Mouse (Mus musculus) ES-Bruce4 (cell line): ENCODE measurements at regions not wholly inside any gene's neighbourhood (a gene's known extent, or its start where the extent isn't known, plus 50 kb on each side); places are given as distances from the start of the nearest gene placed in this dataset.

Source experiments
- CTCF ChIP-seq: IDR thresholded peaks from one replicate; pipeline ENCODE4 v1.8.1; 2011; ENCODE audit warnings: low read depth, low read length
- EP300 ChIP-seq: IDR thresholded peaks from 2 replicates; pipeline ENCODE4 v1.6.1; 2011; ENCODE audit warnings: low read depth, low read length; ENCODE audit not compliant: insufficient read depth
- POLR2A ChIP-seq: IDR thresholded peaks from one replicate; pipeline ENCODE4 v1.8.1; 2011; ENCODE audit warnings: low read length; ENCODE audit not compliant: insufficient read depth

DNA sequence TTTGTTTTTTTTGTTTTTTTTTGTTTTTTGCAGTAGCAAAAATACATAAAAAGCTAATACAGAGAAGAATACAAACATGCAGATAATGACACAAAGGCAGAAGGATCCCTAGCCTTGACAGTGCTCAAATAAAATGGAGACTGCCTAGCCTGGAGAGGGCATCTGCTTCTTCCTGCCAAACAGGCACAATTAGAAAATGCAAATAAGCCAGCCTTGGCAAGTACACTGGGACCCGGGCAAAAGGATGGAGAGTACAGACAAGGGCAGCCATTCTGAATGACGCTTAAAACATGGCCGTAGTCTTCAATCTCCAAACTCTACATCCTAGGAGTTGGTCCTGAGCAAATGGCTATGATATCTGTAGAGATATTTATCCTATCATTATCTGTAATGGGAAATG is 120.4 kb upstream of the Srrm4 start:
- no peak for TF ChIP-seq EP300
- no peak for TF ChIP-seq POLR2A
- no peak for TF ChIP-seq CTCF
